Mouse (Mus musculus): ENCODE data around the gene Rxra. TPM values are rescaled to one million over a fixed set of nuclear protein-coding genes. Genes with fewer than 3 reads are reported as not detected.

Gene Rxra
- polyA plus RNA-seq, 1 experiment from 2014 or later, result 11.2 TPM

- WGBS, result under 1% methylated on average over 64 of the region's 106 CpGs
Observed at GRCm38 (mm10) chr2:27676478-27677325, 462 bp downstream of the Rxra start.

GRCm38 (mm10) chr2:27677411-27678310 lies 1.4 kb downstream of the Rxra start:
- WGBS, result under 1% methylated on average over 60 of the region's 77 CpGs
- 0 out of 2 replicates have a peak, but pooled peaks cover 3% of the 10 kb centered on the region for H3K27me3 ChIP-seq
- ATAC-seq (ENCODE audit: low FRiP score), result peak; percentile 23
- H3K27ac ChIP-seq, result peak overlapping the region; percentile 92
- H3K9me3 ChIP-seq (replicated peaks), result no peaks in the 10 kb centered on the region
- H3K4me1 ChIP-seq, result peaks cover 55% of the 10 kb centered on the region
- peak overlapping the region; percentile 88 for H3K4me3 ChIP-seq
- H3K9ac ChIP-seq, result peak overlapping the region; percentile 93
- H3K36me3 ChIP-seq, result no peaks in the 10 kb centered on the region
- peak overlapping the region; percentile 86 for H3K4me2 ChIP-seq (replicated peaks)

More at GRCm38 (mm10) chr2:27676478-27677325, 462 bp downstream of the Rxra start:
- H3K27me3 ChIP-seq, result 0 out of 2 replicates have a peak, but pooled peaks cover 3% of the 10 kb centered on the region
- peaks cover 55% of the 10 kb centered on the region for H3K4me1 ChIP-seq
- no peaks in the 10 kb centered on the region for H3K9me3 ChIP-seq (replicated peaks)
- H3K4me3 ChIP-seq, result peak overlapping the region; percentile 88
- H3K4me2 ChIP-seq (replicated peaks), result peak overlapping the region; percentile 86
- ATAC-seq (ENCODE audit: low FRiP score), result peak; percentile 57
- H3K27ac ChIP-seq, result peak overlapping the region; percentile 95
- H3K36me3 ChIP-seq, result no peaks in the 10 kb centered on the region
- peak overlapping the region; percentile 66 for H3K9ac ChIP-seq

- peaks cover 59% of the 10 kb centered on the region for H3K4me1 ChIP-seq
- H3K4me3 ChIP-seq, result peak overlapping the region; percentile 88
- WGBS, result 12% methylated on average over 4 of the region's 4 CpGs
- ATAC-seq (ENCODE audit: low FRiP score), result no peak
- peak overlapping the region; percentile 86 for H3K4me2 ChIP-seq (replicated peaks)
- no peaks in the 10 kb centered on the region for H3K36me3 ChIP-seq
- H3K9me3 ChIP-seq (replicated peaks), result no peaks in the 10 kb centered on the region
- H3K9ac ChIP-seq, result peak overlapping the region; percentile 93
- H3K27me3 ChIP-seq, result 0 out of 2 replicates have a peak, but pooled peaks cover 3% of the 10 kb centered on the region
- peak overlapping the region; percentile 92; the same call in 1 of the 2 replicates for H3K27ac ChIP-seq
Observed at GRCm38 (mm10) chr2:27678331-27678730, 2.1 kb downstream of the Rxra start.

GRCm38 (mm10) chr2:27678836-27679480 lies 2.7 kb downstream of the Rxra start:
- H3K27ac ChIP-seq, result peak overlapping the region; percentile 44
- no peak for ATAC-seq (ENCODE audit: low FRiP score)
- 28% methylated on average over 7 of the region's 7 CpGs for WGBS
- H3K4me3 ChIP-seq, result peak overlapping the region; percentile 88
- no peaks in the 10 kb centered on the region for H3K36me3 ChIP-seq
- peak overlapping the region; percentile 86 for H3K4me2 ChIP-seq (replicated peaks)
- peaks cover 65% of the 10 kb centered on the region for H3K4me1 ChIP-seq
- peak overlapping the region; percentile 93 for H3K9ac ChIP-seq
- H3K27me3 ChIP-seq, result 0 out of 2 replicates have a peak, but pooled peaks cover 3% of the 10 kb centered on the region
- H3K9me3 ChIP-seq (replicated peaks), result no peaks in the 10 kb centered on the region

GRCm38 (mm10) chr2:27679621-27680025 lies 3.4 kb downstream of the Rxra start:
- no peak for ATAC-seq (ENCODE audit: low FRiP score)
- WGBS, result 18% methylated on average over 3 of the region's 3 CpGs
- H3K4me3 ChIP-seq, result peak overlapping the region; percentile 88; the same call in 1 of the 2 replicates
- H3K9me3 ChIP-seq (replicated peaks), result no peaks in the 10 kb centered on the region
- H3K27me3 ChIP-seq, result 0 out of 2 replicates have a peak, but pooled peaks cover 3% of the 10 kb centered on the region
- no peaks in the 10 kb centered on the region for H3K36me3 ChIP-seq
- peak overlapping the region; percentile 93 for H3K9ac ChIP-seq
- H3K27ac ChIP-seq, result peak overlapping the region; percentile 44
- peak overlapping the region; percentile 86 for H3K4me2 ChIP-seq (replicated peaks)
- peaks cover 72% of the 10 kb centered on the region for H3K4me1 ChIP-seq

- Histone ChIP-seq H3K9me3 (replicated peaks) (no peaks in the 10 kb centered on the region), H3K4me1 (peaks cover 76% of the 10 kb centered on the region), H3K27ac (0 out of 2 replicates have a peak overlapping the region, but pooled peaks have one; percentile 45), H3K36me3 (no peaks in the 10 kb centered on the region), H3K4me3 (0 out of 2 replicates have a peak overlapping the region, but pooled peaks have one; percentile 88), H3K9ac (peak overlapping the region; percentile 93; the same call in 1 of the 2 replicates), H3K27me3 (0 out of 2 replicates have a peak, but pooled peaks cover under 1% of the 10 kb centered on the region), H3K4me2 (replicated peaks) (peak overlapping the region; percentile 86)
- WGBS, result 51% methylated on average over 6 of the region's 6 CpGs
- no peak for ATAC-seq (ENCODE audit: low FRiP score)
Observed at GRCm38 (mm10) chr2:27680058-27680457, 3.8 kb downstream of the Rxra start.

GRCm38 (mm10) chr2:27680595-27680994 lies 4.4 kb downstream of the Rxra start:
- ATAC-seq (ENCODE audit: low FRiP score), result no peak
- Histone ChIP-seq H3K9ac (peak overlapping the region; percentile 33; the same call in 1 of the 2 replicates), H3K36me3 (no peaks in the 10 kb centered on the region), H3K4me2 (replicated peaks) (no peak overlapping the region), H3K4me3 (no peak overlapping the region), H3K27ac (0 out of 2 replicates have a peak overlapping the region, but pooled peaks have one; percentile 45), H3K27me3 (no peaks in the 10 kb centered on the region), H3K9me3 (replicated peaks) (no peaks in the 10 kb centered on the region), H3K4me1 (peaks cover 79% of the 10 kb centered on the region)
- 82% methylated on average over 4 of the region's 4 CpGs for WGBS

- 82% methylated on average over 4 of the region's 4 CpGs for WGBS
- Histone ChIP-seq H3K9ac (no peak overlapping the region), H3K4me1 (peaks cover 73% of the 10 kb centered on the region), H3K4me2 (replicated peaks) (no peak overlapping the region), H3K9me3 (replicated peaks) (no peaks in the 10 kb centered on the region), H3K4me3 (no peak overlapping the region), H3K27ac (peak overlapping the region; percentile 42), H3K27me3 (no peaks in the 10 kb centered on the region), H3K36me3 (no peaks in the 10 kb centered on the region)
- ATAC-seq (ENCODE audit: low FRiP score), result no peak
Observed at GRCm38 (mm10) chr2:27681426-27681825, 5.2 kb downstream of the Rxra start.

GRCm38 (mm10) chr2:27682096-27682495 lies 5.9 kb downstream of the Rxra start:
- H3K27ac ChIP-seq, result peak overlapping the region; percentile 42; the same call in 1 of the 2 replicates

GRCm38 (mm10) chr2:27684017-27684657 lies 7.9 kb downstream of the Rxra start:
- no peak overlapping the region for H3K4me2 ChIP-seq (replicated peaks)
- no peak overlapping the region for H3K27ac ChIP-seq
- WGBS, result 33% methylated on average over 11 of the region's 11 CpGs
- H3K27me3 ChIP-seq, result no peaks in the 10 kb centered on the region
- no peak overlapping the region for H3K4me3 ChIP-seq
- peak overlapping the region; percentile 27; the same call in 1 of the 2 replicates for H3K9ac ChIP-seq
- no peaks in the 10 kb centered on the region for H3K9me3 ChIP-seq (replicated peaks)
- peaks cover 72% of the 10 kb centered on the region for H3K4me1 ChIP-seq
- H3K36me3 ChIP-seq, result no peaks in the 10 kb centered on the region
- ATAC-seq (ENCODE audit: low FRiP score), result no peak

More at GRCm38 (mm10) chr2:27682096-27682495, 5.9 kb downstream of the Rxra start:
- no peak overlapping the region for H3K4me3 ChIP-seq
- no peaks in the 10 kb centered on the region for H3K27me3 ChIP-seq
- peaks cover 77% of the 10 kb centered on the region for H3K4me1 ChIP-seq
- 56% methylated on average over 5 of the region's 5 CpGs for WGBS
- H3K4me2 ChIP-seq (replicated peaks), result no peak overlapping the region
- no peak for ATAC-seq (ENCODE audit: low FRiP score)
- 0 out of 2 replicates have a peak overlapping the region, but pooled peaks have one; percentile 1 for H3K9ac ChIP-seq
- no peaks in the 10 kb centered on the region for H3K9me3 ChIP-seq (replicated peaks)
- H3K36me3 ChIP-seq, result no peaks in the 10 kb centered on the region

GRCm38 (mm10) chr2:27685917-27686316 lies 9.7 kb downstream of the Rxra start:
- no peak overlapping the region for H3K4me3 ChIP-seq
- peaks cover 65% of the 10 kb centered on the region for H3K4me1 ChIP-seq
- no peak overlapping the region for H3K4me2 ChIP-seq (replicated peaks)
- no peak overlapping the region for H3K27ac ChIP-seq
- H3K36me3 ChIP-seq, result no peaks in the 10 kb centered on the region
- ATAC-seq (ENCODE audit: low FRiP score), result no peak
- H3K9me3 ChIP-seq (replicated peaks), result no peaks in the 10 kb centered on the region
- H3K27me3 ChIP-seq, result no peaks in the 10 kb centered on the region
- H3K9ac ChIP-seq, result no peak overlapping the region
- WGBS, result 93% methylated on average over 4 of the region's 4 CpGs
